In genomic region chr19:5740320-5741317, GRCm38 (mm10) we compare ENCODE assay signal across 8 mouse cellular contexts. TPM values are rescaled to one million over a fixed set of nuclear protein-coding genes. Genes with fewer than 3 reads are reported as not detected.
DNase-seq lines count a peak whose midpoint lies in the region; ATAC-seq and TF ChIP-seq lines count a peak whose summit lies in the region.

TSS of gene Ltbp3 (plus strand) at chr19:5740904.

- peak; percentile 46; the same call in 1 of the 2 replicates for ATAC-seq in hindbrain, embryonic 13.5 days (ENCODE audit: low FRiP score)
- ATAC-seq in midbrain, embryonic 12.5 days (ENCODE audit: low FRiP score, low read depth), result no peak

- H3K4me1 ChIP-seq in hindbrain, embryonic 13.5 days (replicated peaks), result peaks cover 48% of the 10 kb centered on the region
- peaks cover 31% of the 10 kb centered on the region for H3K4me1 ChIP-seq in midbrain, embryonic 12.5 days

- H3K27me3 ChIP-seq in hindbrain, embryonic 13.5 days, result peaks cover 86% of the 10 kb centered on the region
- H3K27me3 ChIP-seq in midbrain, embryonic 12.5 days, result peaks cover 77% of the 10 kb centered on the region

- whole genome bisulfite sequencing in hindbrain, embryonic 13.5 days, result 21% methylated on average over 13 of the region's 14 CpGs
- WGBS in midbrain, embryonic 12.5 days, result 16% methylated on average over 10 of the region's 14 CpGs

- H3K36me3 ChIP-seq in hindbrain, embryonic 13.5 days, result no peaks in the 10 kb centered on the region
- H3K36me3 ChIP-seq in midbrain, embryonic 12.5 days, result no peaks in the 10 kb centered on the region

- peak; percentile 87 for DNase-seq in Muller cell, postnatal 12 days (ENCODE audit: inconsistent ontology term)
- DNase-seq in brain, embryonic 14.5 days (ENCODE audit: low read depth), result peak; percentile 95
- DNase-seq in gastrocnemius, adult 18-20 months (ENCODE audit: low spot score), result peak; percentile 87
- peak in 1 of 2 experiments; percentile 58 for DNase-seq in left cerebral cortex, postnatal 14 days (ENCODE audit: low spot score in 2 of 2)
- DNase-seq in embryo, embryonic 9.5 days (ENCODE audit: extremely low spot score), result no peak
- DNase-seq in embryo, embryonic 11 days, result no peak

- peak within 1 kb of the TSS; percentile 52 for H3K4me3 ChIP-seq in hindbrain, embryonic 13.5 days
- H3K4me3 ChIP-seq in midbrain, embryonic 12.5 days, result peak within 1 kb of the TSS; percentile 63

- intact Hi-C loops in left cerebral cortex, postnatal 14 days (cut with DNase I), result no loop called here

- TF ChIP-seq POLR2A in brain, embryonic 14.5 days (IDR thresholded peaks at IDR 0.05; ENCODE audit: borderline replicate concordance, extremely low read depth, insufficient read depth, insufficient read length, poor library complexity, severe bottlenecking), result no peak

- peak within 1 kb of the TSS; percentile 78 for H3K9ac ChIP-seq in hindbrain, embryonic 13.5 days
- peak within 1 kb of the TSS; percentile 83 for H3K9ac ChIP-seq in midbrain, embryonic 12.5 days (replicated peaks)

- H3K9me3 ChIP-seq in hindbrain, embryonic 13.5 days, result no peaks in the 10 kb centered on the region
- H3K9me3 ChIP-seq in midbrain, embryonic 12.5 days, result no peaks in the 10 kb centered on the region

- H3K4me2 ChIP-seq in hindbrain, embryonic 13.5 days, result peak within 1 kb of the TSS; percentile 89
- peak within 1 kb of the TSS; percentile 97 for H3K4me2 ChIP-seq in midbrain, embryonic 12.5 days (replicated peaks)

- no peak for TF ChIP-seq CTCF in brain, embryonic 14.5 days (IDR thresholded peaks at IDR 0.05; ENCODE audit: borderline replicate concordance, extremely low read depth, insufficient read depth, insufficient read length)

- peak within 1 kb of the TSS; percentile 84 for H3K27ac ChIP-seq in hindbrain, embryonic 13.5 days
- peak within 1 kb of the TSS; percentile 46 for H3K27ac ChIP-seq in midbrain, embryonic 12.5 days (replicated peaks)

RNA-seq across cellular contexts. Expression of gene Ltbp3, which starts in this region (rescaled TPM):
- polyA plus RNA-seq in brain, embryonic 14.5 days (2012; rRNA removed), result 52.1 and 70.3 TPM in 2 replicates
- total RNA-seq in gastrocnemius, adult 18-20 months (2021), result 10 to 100 TPM; 41.4 to 45.4 TPM
- polyA plus RNA-seq in hindbrain, embryonic 13.5 days (2015; fragmentation: Nextera tagmentation; extraction: Ambion mirVana), result 10.6 and 11.2 TPM in 2 replicates
- total RNA-seq in left cerebral cortex, postnatal 14 days (2021), result 10 to 100 TPM; 26.6 to 29.0 TPM
- 7.9 and 9.1 TPM in 2 replicates for polyA plus RNA-seq in midbrain, embryonic 12.5 days (2016; fragmentation: Nextera tagmentation; extraction: Ambion mirVana)

Comparison
In these comparisons a context has a peak if more than half of its experiments do, and no peak if none do; other contexts are left out.
1. DNase-seq: peak in Muller cell, postnatal 12 days (single experiment), brain, embryonic 14.5 days (single experiment) and gastrocnemius, adult 18-20 months (single experiment); none in embryo, embryonic 9.5 days (single experiment) and embryo, embryonic 11 days (single experiment).